8 mouse cellular contexts compared by ENCODE assay signal in genomic region chr10:81321436-81321835, GRCm38 (mm10). TPM values are rescaled to one million over a fixed set of nuclear protein-coding genes. Genes with fewer than 3 reads are reported as not detected.
A peak's percentile ranks its signal among the peaks of the same experiment; 100 is the strongest.
DNase-seq lines count a peak whose midpoint lies in the region; ATAC-seq and TF ChIP-seq lines count a peak whose summit lies in the region.

No protein-coding gene starts in this region.

- TF ChIP-seq RAD21 in CH12.LX (IDR thresholded peaks at IDR 0.05; ENCODE audit: low read depth, low read length), result no peak

- H3K27ac ChIP-seq in heart, embryonic 11.5 days (ENCODE audit: low read depth, low read length), result peak overlapping the region; percentile 85
- H3K27ac ChIP-seq in CH12.LX (ENCODE audit: insufficient read depth, low read depth), result peak overlapping the region; percentile 49
- H3K27ac ChIP-seq in forebrain, embryonic 11.5 days (ENCODE audit: low read depth, low read length), result peak overlapping the region; percentile 72; the same call in 1 of the 2 replicates
- H3K27ac ChIP-seq in liver, embryonic 13.5 days, result peak overlapping the region; percentile 78

- DNase-seq in heart, adult 18-20 months, result no peak
- DNase-seq in CH12.LX (ENCODE audit: extremely low read depth), result no peak
- no peak for DNase-seq in forebrain, embryonic 11.5 days (ENCODE audit: low spot score)
- DNase-seq in liver, embryonic 13.5 days, result no peak
- no peak for DNase-seq in urinary bladder, postnatal 4 days (ENCODE audit: low spot score in 2 of 2)

- H3K4me2 ChIP-seq in heart, embryonic 11.5 days, result peak overlapping the region; percentile 87
- peak overlapping the region; percentile 78 for H3K4me2 ChIP-seq in CH12.LX (ENCODE audit: insufficient read depth, low read depth, poor library complexity, severe bottlenecking)
- H3K4me2 ChIP-seq in forebrain, embryonic 11.5 days (ENCODE audit: low read depth, low read length, severe bottlenecking), result peak overlapping the region; percentile 79
- H3K4me2 ChIP-seq in liver, embryonic 13.5 days, result peak overlapping the region; percentile 95

- no peaks in the 10 kb centered on the region for H3K27me3 ChIP-seq in heart, embryonic 11.5 days (ENCODE audit: control insufficient read depth, insufficient read depth, low read length)
- no peaks in the 10 kb centered on the region for H3K27me3 ChIP-seq in CH12.LX (replicated peaks)
- H3K27me3 ChIP-seq in forebrain, embryonic 11.5 days (ENCODE audit: control insufficient read depth, insufficient read depth, low read length), result no peaks in the 10 kb centered on the region
- no peaks in the 10 kb centered on the region for H3K27me3 ChIP-seq in liver, embryonic 13.5 days

- no peaks in the 10 kb centered on the region for H3K9me3 ChIP-seq in heart, embryonic 11.5 days (replicated peaks; ENCODE audit: control insufficient read depth, low read length)
- no peaks in the 10 kb centered on the region for H3K9me3 ChIP-seq in CH12.LX (replicated peaks; ENCODE audit: low read length)
- no peaks in the 10 kb centered on the region for H3K9me3 ChIP-seq in forebrain, embryonic 11.5 days (ENCODE audit: control insufficient read depth, low read length)
- H3K9me3 ChIP-seq in liver, embryonic 13.5 days (replicated peaks), result no peaks in the 10 kb centered on the region

- peak overlapping the region; percentile 96 for H3K4me3 ChIP-seq in heart, embryonic 11.5 days (ENCODE audit: low read depth, low read length)
- H3K4me3 ChIP-seq in CH12.LX (replicated peaks in 1 of 3; ENCODE audit: low read depth in 2 of 3, low read length in 2 of 3, poor library complexity in 1 of 3), result peak overlapping the region; percentile 89 to 98 (median 97)
- peak overlapping the region; percentile 93 for H3K4me3 ChIP-seq in forebrain, embryonic 11.5 days (ENCODE audit: low read depth, low read length)
- peak overlapping the region; percentile 99 for H3K4me3 ChIP-seq in liver, embryonic 13.5 days (replicated peaks)

- H3K4me1 ChIP-seq in heart, embryonic 11.5 days (ENCODE audit: control insufficient read depth, insufficient read depth, low read length), result peaks cover 35% of the 10 kb centered on the region
- H3K4me1 ChIP-seq in CH12.LX (ENCODE audit: control insufficient read depth in 1 of 2, insufficient read depth in 2 of 2), result peaks cover 12 to 37% of the 10 kb centered on the region in 2 experiments; a peak in 3 of 4 replicates
- peaks cover 20% of the 10 kb centered on the region for H3K4me1 ChIP-seq in forebrain, embryonic 11.5 days (replicated peaks; ENCODE audit: control insufficient read depth, insufficient read depth, low read length)
- peaks cover 64% of the 10 kb centered on the region for H3K4me1 ChIP-seq in liver, embryonic 13.5 days (replicated peaks)

- 1% methylated on average over 20 of the region's 20 CpGs for WGBS in heart, embryonic 11.5 days (ENCODE audit: insufficient replicate concordance)
- WGBS in forebrain, embryonic 11.5 days, result 4% methylated on average over 20 of the region's 20 CpGs
- WGBS in liver, embryonic 13.5 days (ENCODE audit: insufficient replicate concordance), result 1% methylated on average over 20 of the region's 20 CpGs

- no peak for TF ChIP-seq CTCF in CH12.LX (conservative IDR thresholded peaks at IDR 0.05 in 1 of 2, IDR thresholded peaks at IDR 0.05 in 1 of 2; ENCODE audit: low read depth in 2 of 2, low read length in 2 of 2)

- H3K36me3 ChIP-seq in heart, embryonic 11.5 days (ENCODE audit: control insufficient read depth, insufficient read depth, low read length), result peaks cover 41% of the 10 kb centered on the region
- peaks cover 61 to 74% of the 10 kb centered on the region in 2 experiments for H3K36me3 ChIP-seq in CH12.LX (replicated peaks in 1 of 2; ENCODE audit: control insufficient read depth in 1 of 2, insufficient read depth in 1 of 2, low read length in 1 of 2)
- H3K36me3 ChIP-seq in forebrain, embryonic 11.5 days (ENCODE audit: control insufficient read depth, insufficient read depth, low read length), result peaks cover 26% of the 10 kb centered on the region
- H3K36me3 ChIP-seq in liver, embryonic 13.5 days, result peaks cover 59% of the 10 kb centered on the region

- H3K79me2 ChIP-seq in CH12.LX (replicated peaks; ENCODE audit: control insufficient read depth, extremely low read depth, insufficient read depth, poor library complexity, severe bottlenecking), result peaks cover 15% of the 10 kb centered on the region

- dilution Hi-C loops in CH12.LX (cut with MboI; ENCODE audit: extremely low pct_ligation_motif_present, extremely low pct_unique_long_range_greater_than_20kb, low sequenced_read_pairs), result no loop called here

- no peak for ATAC-seq in heart, embryonic 11.5 days (replicated peaks; ENCODE audit: insufficient number of reproducible peaks, low FRiP score, low TSS enrichment)
- ATAC-seq in forebrain, embryonic 11.5 days (replicated peaks; ENCODE audit: low FRiP score), result peak; percentile 3; the same call in 1 of the 2 replicates
- no peak for ATAC-seq in liver, embryonic 13.5 days (ENCODE audit: low read depth)
- no peak for ATAC-seq in megakaryocyte progenitor cell, adult 5-6 weeks (replicated peaks; ENCODE audit: poor library complexity)
- no peak for ATAC-seq in granulocyte monocyte progenitor cell, adult 5-6 weeks (replicated peaks; ENCODE audit: poor library complexity, severe bottlenecking)

- TF ChIP-seq EP300 in CH12.LX (IDR thresholded peaks at IDR 0.05; ENCODE audit: low read length), result no peak

- in situ Hi-C loops in CH12.LX (cut with MboI; ENCODE audit: low pct_ligation_motif_present, low pct_unique_long_range_greater_than_20kb, low sequenced_read_pairs), result no loop called here

- peak overlapping the region; percentile 88 for H3K9ac ChIP-seq in heart, embryonic 11.5 days (ENCODE audit: low read depth, low read length)
- H3K9ac ChIP-seq in CH12.LX (ENCODE audit: insufficient read depth, low read depth), result peak overlapping the region; percentile 96
- peak overlapping the region; percentile 83 for H3K9ac ChIP-seq in forebrain, embryonic 11.5 days (ENCODE audit: low read length)
- peak overlapping the region; percentile 97 for H3K9ac ChIP-seq in liver, embryonic 13.5 days

- TF ChIP-seq POLR2A in CH12.LX (IDR thresholded peaks at IDR 0.05; ENCODE audit: low read depth, low read length), result no peak

RNA-seq across cellular contexts. Expression of gene Cactin, which starts 0.5 kb away (rescaled TPM):
- 20.2 and 25.0 TPM in 2 replicates for polyA plus RNA-seq in heart, embryonic 11.5 days (2014; fragmentation: Nextera tagmentation; extraction: Ambion mirVana)
- total RNA-seq in heart, adult 18-20 months (2021), result 10 to 100 TPM; 14.6 to 15.8 TPM
- total RNA-seq in CH12.LX (2012; rRNA removed) (34.6 and 39.7 TPM in 2 replicates), CH12.LX (2014; rRNA removed) (19.9 and 21.4 TPM in 2 replicates)
- 39.3 and 39.5 TPM in 2 replicates for polyA plus RNA-seq in CH12.LX (2012; ENCODE audit: insufficient read length, low read depth)
- polyA plus RNA-seq in forebrain, embryonic 11.5 days (2014; fragmentation: Nextera tagmentation; extraction: Ambion mirVana), result 51.2 and 53.2 TPM in 2 replicates
- 29.5 and 33.0 TPM in 2 replicates for polyA plus RNA-seq in liver, embryonic 13.5 days (2015; fragmentation: Nextera tagmentation; extraction: Ambion mirVana)
- total RNA-seq in megakaryocyte progenitor cell, adult 5-6 weeks (2015), result 7.1 and 7.6 TPM in 2 replicates
- 30.8 and 32.7 TPM in 2 replicates for total RNA-seq in megakaryocyte progenitor cell, adult 5-6 weeks (2017)
- total RNA-seq in granulocyte monocyte progenitor cell, adult 5-6 weeks (2014; fragmentation: Nextera tagmentation), result 16.2 and 16.3 TPM in 2 replicates
- 19.4 and 26.5 TPM in 2 replicates for total RNA-seq in granulocyte monocyte progenitor cell, adult 5-6 weeks (2017)

RNA-seq across cellular contexts. Expression of gene Tbxa2r, which starts 7.1 kb away (rescaled TPM):
- polyA plus RNA-seq in heart, embryonic 11.5 days (2014; fragmentation: Nextera tagmentation; extraction: Ambion mirVana), result 10.9 and 11.2 TPM in 2 replicates
- total RNA-seq in heart, adult 18-20 months (2021), result 1 to 10 TPM; 2.5 to 2.7 TPM
- total RNA-seq in CH12.LX (2012; rRNA removed) (0.13 and 0.21 TPM in 2 replicates), CH12.LX (2014; rRNA removed) (0.12 TPM in 1 of 2 replicates, not detected in the other)
- polyA plus RNA-seq in CH12.LX (2012; ENCODE audit: insufficient read length, low read depth), result 0.23 and 0.30 TPM in 2 replicates
- polyA plus RNA-seq in forebrain, embryonic 11.5 days (2014; fragmentation: Nextera tagmentation; extraction: Ambion mirVana), result 1.9 and 2.6 TPM in 2 replicates
- 5.2 and 5.3 TPM in 2 replicates for polyA plus RNA-seq in liver, embryonic 13.5 days (2015; fragmentation: Nextera tagmentation; extraction: Ambion mirVana)
- 0.20 and 0.47 TPM in 2 replicates for total RNA-seq in megakaryocyte progenitor cell, adult 5-6 weeks (2015)
- total RNA-seq in megakaryocyte progenitor cell, adult 5-6 weeks (2017), result 0.47 TPM in 1 of 2 replicates, not detected in the other
- not detected in 2 replicates for total RNA-seq in granulocyte monocyte progenitor cell, adult 5-6 weeks (2014; fragmentation: Nextera tagmentation)
- total RNA-seq in granulocyte monocyte progenitor cell, adult 5-6 weeks (2017), result 0.09 TPM in 1 of 2 replicates, not detected in the other

RNA-seq across cellular contexts. Expression of gene Gipc3, which starts 21.6 kb away (rescaled TPM):
- polyA plus RNA-seq in heart, embryonic 11.5 days (2014; fragmentation: Nextera tagmentation; extraction: Ambion mirVana), result not detected in 2 replicates
- total RNA-seq in heart, adult 18-20 months (2021), result 1 to 10 TPM; 3.4 to 4.7 TPM
- total RNA-seq in CH12.LX (2012; rRNA removed) (0.04 and 0.08 TPM in 2 replicates), CH12.LX (2014; rRNA removed) (not detected in 2 replicates)
- polyA plus RNA-seq in CH12.LX (2012; ENCODE audit: insufficient read length, low read depth), result 0.09 TPM in 1 of 2 replicates, not detected in the other
- polyA plus RNA-seq in forebrain, embryonic 11.5 days (2014; fragmentation: Nextera tagmentation; extraction: Ambion mirVana), result 0.07 TPM in 1 of 2 replicates, not detected in the other
- polyA plus RNA-seq in liver, embryonic 13.5 days (2015; fragmentation: Nextera tagmentation; extraction: Ambion mirVana), result not detected in 2 replicates
- total RNA-seq in megakaryocyte progenitor cell, adult 5-6 weeks (2015), result 0.32 TPM in 1 of 2 replicates, not detected in the other
- 0.17 TPM in 1 of 2 replicates, not detected in the other for total RNA-seq in megakaryocyte progenitor cell, adult 5-6 weeks (2017)
- total RNA-seq in granulocyte monocyte progenitor cell, adult 5-6 weeks (2014; fragmentation: Nextera tagmentation), result not detected in 2 replicates
- not detected in 2 replicates for total RNA-seq in granulocyte monocyte progenitor cell, adult 5-6 weeks (2017)

RNA-seq across cellular contexts. Expression of gene Pip5k1c, which starts 28.7 kb away (rescaled TPM):
- 30.2 and 32.1 TPM in 2 replicates for polyA plus RNA-seq in heart, embryonic 11.5 days (2014; fragmentation: Nextera tagmentation; extraction: Ambion mirVana)
- total RNA-seq in heart, adult 18-20 months (2021), result 10 to 100 TPM; 23.1 to 25.6 TPM
- total RNA-seq in CH12.LX (2012; rRNA removed), result 12.6 and 17.9 TPM in 2 replicates
- 11.4 and 11.7 TPM in 2 replicates for total RNA-seq in CH12.LX (2014; rRNA removed)
- polyA plus RNA-seq in CH12.LX (2012; ENCODE audit: insufficient read length, low read depth), result 46.7 and 51.4 TPM in 2 replicates
- 74.1 and 74.9 TPM in 2 replicates for polyA plus RNA-seq in forebrain, embryonic 11.5 days (2014; fragmentation: Nextera tagmentation; extraction: Ambion mirVana)
- 13.2 and 16.7 TPM in 2 replicates for polyA plus RNA-seq in liver, embryonic 13.5 days (2015; fragmentation: Nextera tagmentation; extraction: Ambion mirVana)
- 18.9 and 24.6 TPM in 2 replicates for total RNA-seq in megakaryocyte progenitor cell, adult 5-6 weeks (2015)
- total RNA-seq in megakaryocyte progenitor cell, adult 5-6 weeks (2017), result 32.4 and 37.4 TPM in 2 replicates
- 32.4 and 42.7 TPM in 2 replicates for total RNA-seq in granulocyte monocyte progenitor cell, adult 5-6 weeks (2014; fragmentation: Nextera tagmentation)
- 24.7 and 32.7 TPM in 2 replicates for total RNA-seq in granulocyte monocyte progenitor cell, adult 5-6 weeks (2017)

RNA-seq across cellular contexts. Expression of gene Hmg20b, which starts 28.8 kb away (rescaled TPM):
- polyA plus RNA-seq in heart, embryonic 11.5 days (2014; fragmentation: Nextera tagmentation; extraction: Ambion mirVana), result 102 and 107 TPM in 2 replicates
- total RNA-seq in heart, adult 18-20 months (2021), result 10 to 100 TPM; 57.1 to 62.2 TPM
- total RNA-seq in CH12.LX (2012; rRNA removed) (17.0 and 18.7 TPM in 2 replicates), CH12.LX (2014; rRNA removed) (7.4 and 7.9 TPM in 2 replicates)
- 37.3 and 39.6 TPM in 2 replicates for polyA plus RNA-seq in CH12.LX (2012; ENCODE audit: insufficient read length, low read depth)
- 109 and 111 TPM in 2 replicates for polyA plus RNA-seq in forebrain, embryonic 11.5 days (2014; fragmentation: Nextera tagmentation; extraction: Ambion mirVana)
- 27.1 and 30.3 TPM in 2 replicates for polyA plus RNA-seq in liver, embryonic 13.5 days (2015; fragmentation: Nextera tagmentation; extraction: Ambion mirVana)
- 24.5 and 29.0 TPM in 2 replicates for total RNA-seq in megakaryocyte progenitor cell, adult 5-6 weeks (2015)
- total RNA-seq in megakaryocyte progenitor cell, adult 5-6 weeks (2017), result 22.2 and 32.3 TPM in 2 replicates
- 19.1 and 43.4 TPM in 2 replicates for total RNA-seq in granulocyte monocyte progenitor cell, adult 5-6 weeks (2014; fragmentation: Nextera tagmentation)
- total RNA-seq in granulocyte monocyte progenitor cell, adult 5-6 weeks (2017), result 29.8 and 35.5 TPM in 2 replicates
